Mouse (Mus musculus) megakaryocyte, embryonic 14.5 days (primary cell): ENCODE results near the gene Yif1a.

Experiments
- FLI1 ChIP-seq: IDR thresholded peaks from 2 replicates; pipeline ENCODE4 v1.6.1; 2012; ENCODE audit warnings: low read length, inconsistent platforms, mixed read lengths
- GATA1 ChIP-seq: IDR thresholded peaks from 3 replicates; pipeline ENCODE4 v1.6.1; 2012; ENCODE audit warnings: mixed read lengths, low read length, inconsistent platforms, borderline replicate concordance

- TF ChIP-seq FLI1 (no peak), GATA1 (no peak)
Observed at GRCm38 (mm10) chr19:5056251-5056650, 32.1 kb upstream of the Yif1a start.
